Mouse (Mus musculus): Measurements from ENCODE around the gene Pex26. TPM values are rescaled to one million over a fixed set of nuclear protein-coding genes. Genes with fewer than 3 reads are reported as not detected.

The Pex26 gene
- total and polyA plus RNA-seq, 3 experiments, result 8.6 to 16.9 (median 15.7) TPM

GRCm38 (mm10) chr6:121243161-121243560, 59.7 kb downstream of the Pex26 start:
- DNase-seq (ENCODE audit: low spot score) (no peak), ATAC-seq (ENCODE audit: extremely low read depth, insufficient number of reproducible peaks, low FRiP score, poor library complexity, severe bottlenecking) (no peak)
- no peaks in the 10 kb centered on the region for H3K9me3 ChIP-seq (replicated peaks)
- peaks cover 54% of the 10 kb centered on the region for H3K4me1 ChIP-seq (ENCODE audit: insufficient read depth, low read depth, low read length)
- H3K36me3 ChIP-seq (replicated peaks), result no peaks in the 10 kb centered on the region
- no peak overlapping the region for H3K4me3 ChIP-seq (ENCODE audit: low read depth, low read length)
- H3K27me3 ChIP-seq (ENCODE audit: insufficient read depth, low read length), result peaks cover 3% of the 10 kb centered on the region; the same call in 1 of the 2 replicates
- TF ChIP-seq GATA2 (IDR thresholded peaks at IDR 0.05; ENCODE audit: borderline replicate concordance, low read depth, low read length) (no peak), GATA1 (IDR thresholded peaks at IDR 0.05; ENCODE audit: borderline replicate concordance, low read length) (no peak)

DNA sequence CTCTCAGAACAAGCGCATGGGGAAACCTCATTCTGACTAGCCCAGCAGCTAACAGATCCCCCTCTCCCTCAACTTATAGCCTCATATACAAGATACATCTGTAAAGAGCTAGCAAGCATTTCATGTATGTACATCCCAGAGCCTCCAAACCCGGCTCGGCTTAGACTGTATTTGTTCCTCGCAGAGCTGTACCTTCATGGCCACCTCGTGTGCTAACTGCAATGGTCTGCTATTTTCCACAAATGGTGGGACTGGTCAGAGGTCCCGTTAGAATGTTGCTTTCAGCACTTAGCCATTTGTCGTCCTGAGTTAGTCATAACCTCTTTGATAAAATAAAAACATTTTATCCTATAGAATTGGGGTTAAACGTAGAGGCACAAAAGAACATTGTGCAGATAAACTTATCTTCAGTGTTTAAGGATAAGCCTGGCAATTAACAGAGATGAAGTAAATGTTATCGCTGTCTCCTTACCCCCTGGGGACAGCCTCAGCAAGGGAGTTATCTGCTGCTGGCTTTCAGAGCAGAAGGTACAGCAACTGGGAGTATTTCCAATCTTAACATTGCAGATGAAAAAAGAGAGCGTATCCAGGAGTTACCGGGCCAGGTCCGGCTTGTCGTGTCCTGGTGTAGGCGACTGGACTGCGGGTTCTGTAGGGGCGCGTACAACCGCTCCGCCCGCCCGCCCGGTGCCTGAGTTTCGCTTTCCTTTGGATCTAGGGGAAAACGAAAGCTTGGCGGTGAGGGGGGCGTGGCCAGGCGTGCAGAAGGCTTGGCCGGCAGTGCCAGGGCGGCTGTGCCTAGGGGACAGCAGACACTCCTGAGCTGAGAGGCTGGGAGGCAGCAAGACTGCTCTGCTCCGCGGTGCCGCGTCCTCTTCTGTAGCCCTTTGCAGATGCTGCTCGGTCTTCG, 61.9 kb downstream of the Pex26 start, which contains the start of gene Usp18:
TSS of gene Usp18 (plus strand) at position 780 of the 910 bp plus-strand sequence.
- H3K27me3 ChIP-seq (ENCODE audit: insufficient read depth, low read length), result peaks cover 3% of the 10 kb centered on the region; the same call in 1 of the 2 replicates
- TF ChIP-seq TAL1 (conservative IDR thresholded peaks at IDR 0.05; ENCODE audit: low read depth, low read length), result peak; percentile 26
- TF ChIP-seq CTCF (IDR thresholded peaks at IDR 0.05; ENCODE audit: low read depth, low read length), result no peak
- no peaks in the 10 kb centered on the region for H3K9me3 ChIP-seq (replicated peaks)
- peak within 1 kb of the TSS; percentile 78 for H3K4me3 ChIP-seq (ENCODE audit: low read depth, low read length)
- ATAC-seq (ENCODE audit: extremely low read depth, insufficient number of reproducible peaks, low FRiP score, poor library complexity, severe bottlenecking) (peak; percentile 86), DNase-seq (ENCODE audit: low spot score) (peak; percentile 77)
- peaks cover 51% of the 10 kb centered on the region for H3K4me1 ChIP-seq (ENCODE audit: insufficient read depth, low read depth, low read length)
- no peaks in the 10 kb centered on the region for H3K36me3 ChIP-seq (replicated peaks)

DNA sequence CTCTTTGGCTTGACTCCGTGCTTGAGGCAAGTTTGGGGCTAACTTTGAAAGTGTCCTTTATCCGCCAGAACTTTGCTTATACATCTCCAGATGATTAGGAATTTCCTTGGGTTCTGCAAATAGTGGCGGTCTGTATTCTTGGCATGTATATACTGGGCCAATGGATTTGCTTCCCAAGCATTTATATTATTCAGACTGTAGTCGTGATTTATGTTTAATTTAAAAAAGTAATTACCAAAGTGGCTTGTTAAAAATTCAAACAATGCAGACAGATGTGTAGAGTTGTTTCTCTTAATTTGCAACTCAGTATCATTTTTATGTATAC, 62.5 kb downstream of the Pex26 start:
- TF ChIP-seq GATA1 (IDR thresholded peaks at IDR 0.05; ENCODE audit: borderline replicate concordance, low read length), result no peak
- TF ChIP-seq CTCF (IDR thresholded peaks at IDR 0.05; ENCODE audit: low read depth, low read length), result no peak
- no peak for TF ChIP-seq GATA2 (IDR thresholded peaks at IDR 0.05; ENCODE audit: borderline replicate concordance, low read depth, low read length)
- Histone ChIP-seq H3K4me3 (ENCODE audit: low read depth, low read length) (peak overlapping the region; percentile 78), H3K9me3 (replicated peaks) (no peaks in the 10 kb centered on the region), H3K36me3 (replicated peaks) (no peaks in the 10 kb centered on the region), H3K27me3 (ENCODE audit: insufficient read depth, low read length) (peaks cover 3% of the 10 kb centered on the region; the same call in 1 of the 2 replicates), H3K4me1 (ENCODE audit: insufficient read depth, low read depth, low read length) (peaks cover 47% of the 10 kb centered on the region)
- ATAC-seq (ENCODE audit: extremely low read depth, insufficient number of reproducible peaks, low FRiP score, poor library complexity, severe bottlenecking) (no peak), DNase-seq (ENCODE audit: low spot score) (no peak)

Other genes with a start within 250 kb of the Pex26 start
- 107 and 109 TPM in 2 replicates for gene Mical3, start 52.7 kb upstream of the Pex26 start, total RNA-seq (2014; fragmentation: Nextera tagmentation)
- 20.4 and 20.9 TPM in 2 replicates for gene Mical3, start 52.7 kb upstream of the Pex26 start, total RNA-seq (2017)
- 29.8 and 38.1 TPM in 2 replicates for gene Mical3, start 52.7 kb upstream of the Pex26 start, polyA plus RNA-seq (2012)
- gene Tuba8, start 27.0 kb downstream of the Pex26 start, total RNA-seq (2014; fragmentation: Nextera tagmentation), result not detected in 2 replicates
- gene Tuba8, start 27.0 kb downstream of the Pex26 start, total RNA-seq (2017), result 0.38 and 0.58 TPM in 2 replicates
- 0.03 TPM in 1 of 2 replicates, not detected in the other for gene Tuba8, start 27.0 kb downstream of the Pex26 start, polyA plus RNA-seq (2012)
- 2.3 and 5.8 TPM in 2 replicates for gene Usp18, start 62.2 kb downstream of the Pex26 start, total RNA-seq (2014; fragmentation: Nextera tagmentation)
- 13.8 and 18.2 TPM in 2 replicates for gene Usp18, start 62.2 kb downstream of the Pex26 start, total RNA-seq (2017)
- 0.21 and 0.41 TPM in 2 replicates for gene Usp18, start 62.2 kb downstream of the Pex26 start, polyA plus RNA-seq (2012)
- gene Slc6a13, start 116.6 kb downstream of the Pex26 start, total RNA-seq (2014; fragmentation: Nextera tagmentation), result 9.1 and 10.5 TPM in 2 replicates
- gene Slc6a13, start 116.6 kb downstream of the Pex26 start, total RNA-seq (2017), result 11.7 and 14.8 TPM in 2 replicates
- 8.0 and 13.7 TPM in 2 replicates for gene Slc6a13, start 116.6 kb downstream of the Pex26 start, polyA plus RNA-seq (2012)
- not detected in 2 replicates for gene Slc6a12, start 159.4 kb downstream of the Pex26 start, total RNA-seq (2014; fragmentation: Nextera tagmentation)
- 0.17 TPM in 1 of 2 replicates, not detected in the other for gene Slc6a12, start 159.4 kb downstream of the Pex26 start, total RNA-seq (2017)
- not detected in 2 replicates for gene Slc6a12, start 159.4 kb downstream of the Pex26 start, polyA plus RNA-seq (2012)

Data from G1E (cell line).